Mouse (Mus musculus): ENCODE results near the gene Gcfc2.

Gene Gcfc2

GRCm38 (mm10) chr6:81975971-81976621, 52.6 kb downstream of the Gcfc2 start:
- peak; percentile 72 for DNase-seq (ENCODE audit: low read depth, low spot score)

DNA sequence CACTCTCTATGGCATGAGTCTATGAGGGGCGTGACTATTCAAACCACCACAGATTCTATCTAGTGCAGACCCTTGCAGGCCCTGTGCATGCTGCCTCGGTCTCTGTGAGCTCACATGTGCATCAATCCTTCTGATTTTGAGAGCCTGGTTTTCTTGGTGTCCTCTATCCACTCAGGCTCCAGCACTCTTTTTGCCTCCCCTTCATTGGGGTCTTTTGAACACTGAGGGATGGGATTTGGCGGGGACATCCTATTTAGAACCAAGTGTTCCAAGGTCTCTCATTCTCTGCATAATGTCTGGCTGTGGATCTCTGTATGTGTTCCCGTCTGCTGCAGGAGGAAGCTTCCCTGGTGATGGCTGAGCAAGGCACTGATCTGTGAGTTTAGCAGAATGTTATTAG, 55.8 kb downstream of the Gcfc2 start:
- no peak for DNase-seq (ENCODE audit: low read depth, low spot score)

- no peak for DNase-seq (ENCODE audit: low read depth, low spot score)
These were observed 62.7 kb downstream of the Gcfc2 start for GRCm38 (mm10) chr6:81986171-81986570.

DNA sequence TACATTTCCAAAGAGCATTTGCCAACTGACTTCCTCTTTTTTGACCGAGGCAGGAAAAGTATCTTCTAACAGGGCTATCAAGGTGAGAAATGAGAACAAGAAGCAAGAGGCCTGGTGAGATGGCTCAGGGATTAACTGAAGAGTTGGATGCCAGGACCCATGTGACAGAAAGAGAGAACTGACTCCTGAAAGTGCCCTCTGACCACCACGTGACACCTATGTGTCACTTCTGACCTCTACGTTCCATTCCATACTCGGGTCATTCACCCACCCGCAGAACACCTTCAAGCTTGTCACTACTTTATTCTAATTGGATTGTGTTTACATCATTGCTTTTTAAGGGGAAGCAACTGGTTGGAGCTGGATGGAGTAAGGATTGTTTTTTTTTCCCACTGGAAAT, 63.1 kb downstream of the Gcfc2 start:
- no peak for DNase-seq (ENCODE audit: low read depth, low spot score)

- DNase-seq (ENCODE audit: low read depth, low spot score), result peak; percentile 89
These were observed 63.5 kb downstream of the Gcfc2 start for GRCm38 (mm10) chr6:81987010-81987409.

- peak; percentile 8 for DNase-seq (ENCODE audit: low read depth, low spot score)
These were observed 64.1 kb downstream of the Gcfc2 start for GRCm38 (mm10) chr6:81987580-81987979.

DNA sequence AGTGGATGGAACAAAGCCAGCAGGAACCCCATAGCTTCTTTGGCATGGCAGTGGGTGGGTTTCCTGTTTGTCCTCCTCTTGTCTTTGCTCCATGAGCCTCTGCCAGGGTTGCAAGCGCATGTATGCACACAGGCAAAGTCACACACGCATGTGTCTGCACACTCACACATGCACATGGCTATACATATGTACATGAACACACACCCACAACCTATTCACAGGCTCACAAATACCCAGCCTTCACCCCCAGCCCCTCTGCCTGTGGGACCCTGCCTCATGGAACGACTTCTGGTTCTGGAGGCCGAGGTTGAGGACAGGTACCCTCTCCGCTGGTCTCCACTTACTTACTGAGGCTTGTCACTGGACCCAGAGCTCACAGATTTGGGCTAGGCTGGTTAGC, 64.9 kb downstream of the Gcfc2 start:
- DNase-seq (ENCODE audit: low read depth, low spot score), result no peak

DNA sequence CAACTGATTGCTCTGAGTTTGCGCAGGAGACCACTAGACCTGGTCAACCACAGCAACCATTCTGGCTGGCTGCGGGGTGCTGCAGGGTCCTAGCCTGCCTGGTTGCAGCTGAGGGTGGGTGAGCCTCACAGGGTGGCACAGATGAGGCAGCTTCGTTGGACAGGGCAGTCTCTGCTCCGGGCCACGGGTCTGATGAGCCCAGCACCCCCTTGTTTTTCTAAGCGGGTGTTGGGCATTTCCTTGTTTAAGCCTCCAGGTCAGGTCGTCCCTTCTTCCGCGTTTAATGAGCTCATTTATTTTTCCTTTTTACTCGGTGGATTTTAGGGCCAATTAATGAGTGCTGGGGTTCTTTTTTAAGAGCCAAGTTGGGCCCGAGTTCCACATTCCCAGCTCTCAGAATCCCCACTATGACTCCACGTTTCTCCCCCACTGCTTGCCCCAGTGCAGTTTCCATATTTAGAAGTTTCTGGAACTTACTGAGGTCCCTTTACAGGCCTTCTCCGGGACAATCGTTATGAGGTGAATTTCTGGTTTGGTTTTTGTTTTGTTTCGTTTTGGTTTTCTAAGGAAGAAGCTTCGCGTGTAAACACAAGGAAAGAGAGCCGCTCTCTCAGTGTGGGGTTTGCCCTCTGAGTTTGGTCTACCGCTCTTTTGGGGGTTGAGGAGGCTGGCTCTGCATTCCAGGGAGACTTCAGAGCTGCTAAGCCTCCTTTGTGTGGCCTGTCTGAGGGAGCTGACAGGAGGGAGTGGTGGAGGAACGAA, 66.8 kb downstream of the Gcfc2 start:
- no peak for DNase-seq (ENCODE audit: low read depth, low spot score)

All from mesoderm, embryonic 11.5 days (tissue).